Mouse (Mus musculus) left cerebral cortex, postnatal 36 days (tissue): ENCODE data around the gene Ston1. TPM values are rescaled to one million over a fixed set of nuclear protein-coding genes. Genes with fewer than 3 reads are reported as not detected.

Experiments
- DNase-seq, 2 experiments: peaks; one replicate each; pipeline ENCODE4 v3.0.0; 2021 to 2022; ENCODE audit warnings: low spot score in 2 of 2, mixed read lengths in 1 of 2
- intact Hi-C: fragments of 180-260 bp; cut with DNase I; formaldehyde crosslinking; loops from one replicate; pipeline ENCODE4 v1.15.1; 2025
- total RNA-seq, 2 experiments: library from RNA; stranded (reverse); gene quantifications; 2 replicates each; pipeline ENCODE4 v1.2.3; 2021

Gene Ston1
- 1 to 10 TPM; 5.8 to 6.2 TPM for total RNA-seq

GRCm38 (mm10) chr17:88597222-88598055 lies at the start of gene Ston1:
Ston1 (plus strand) TSS chr17:88597684.
- intact Hi-C loops = loop anchor here (5.0 kb wide), 1 partner anchor 35 kb away; no protein-coding TSS in a partner anchor
- DNase-seq = peak; percentile 75 to 81

GRCm38 (mm10) chr17:88549411-88550191 lies 47.9 kb upstream of the Ston1 start:
- intact Hi-C loops = no loop called here
- DNase-seq = no peak

- DNase-seq = no peak
- intact Hi-C loops = no loop called here
Measured at GRCm38 (mm10) chr17:88550351-88550750, 47.1 kb upstream of the Ston1 start.

DNA sequence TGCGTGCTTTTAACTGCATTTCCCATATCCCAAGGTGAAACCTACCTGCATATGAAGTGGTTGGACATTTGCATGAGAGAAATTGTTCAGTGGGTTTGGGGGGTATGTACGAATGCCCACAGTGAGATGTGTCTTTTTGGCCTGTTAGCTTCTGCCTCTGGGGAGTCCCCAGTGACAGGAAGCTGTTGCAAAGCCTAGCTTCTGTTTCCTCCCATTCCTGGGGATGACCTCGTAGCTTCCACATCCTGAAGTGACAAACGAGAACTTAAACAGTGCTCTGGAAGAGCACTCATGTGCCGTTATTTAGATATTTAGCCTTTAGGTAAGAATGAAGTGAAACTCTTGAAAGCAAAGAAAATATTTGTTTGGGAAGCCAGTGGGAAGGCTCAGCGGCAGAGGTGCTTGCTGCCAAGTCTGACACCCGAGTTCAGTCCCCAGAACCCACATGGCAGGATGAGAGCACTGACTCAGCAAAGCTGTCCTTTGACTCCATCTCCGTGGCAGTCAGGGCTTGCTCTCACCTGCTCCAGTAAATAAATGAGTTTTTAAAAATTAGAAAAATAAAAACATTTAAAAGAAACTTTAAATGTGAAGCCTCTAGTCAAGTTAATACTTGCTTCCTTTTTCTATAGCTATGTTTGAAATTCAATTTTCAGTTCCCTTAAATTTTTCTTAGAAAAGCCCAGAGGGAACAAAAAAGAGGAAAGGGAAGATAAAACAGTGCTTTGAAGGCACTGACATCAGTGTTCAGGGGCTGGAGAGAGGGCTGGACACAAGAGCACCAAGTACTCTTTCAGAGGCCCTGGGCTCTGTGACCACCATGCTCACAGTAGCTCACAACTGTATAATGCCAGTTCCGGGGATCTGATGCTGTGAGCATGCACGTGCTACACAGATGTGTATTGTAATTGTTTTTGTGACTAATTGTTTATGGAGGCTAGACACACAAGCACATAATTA lies 46.2 kb upstream of the Ston1 start:
- DNase-seq = no peak
- intact Hi-C loops = no loop called here

GRCm38 (mm10) chr17:88552556-88552955 lies 44.9 kb upstream of the Ston1 start:
- intact Hi-C loops = no loop called here
- DNase-seq = no peak

- intact Hi-C loops = no loop called here
- DNase-seq = no peak
Measured at GRCm38 (mm10) chr17:88553001-88553449, 44.5 kb upstream of the Ston1 start.

GRCm38 (mm10) chr17:88553473-88554087 lies 43.9 kb upstream of the Ston1 start:
- intact Hi-C loops = no loop called here
- DNase-seq = no peak

GRCm38 (mm10) chr17:88556176-88556575 lies 41.3 kb upstream of the Ston1 start:
- no peak for DNase-seq
- intact Hi-C loops = no loop called here

GRCm38 (mm10) chr17:88556688-88557087 lies 40.8 kb upstream of the Ston1 start:
- intact Hi-C loops = no loop called here
- no peak for DNase-seq

DNA sequence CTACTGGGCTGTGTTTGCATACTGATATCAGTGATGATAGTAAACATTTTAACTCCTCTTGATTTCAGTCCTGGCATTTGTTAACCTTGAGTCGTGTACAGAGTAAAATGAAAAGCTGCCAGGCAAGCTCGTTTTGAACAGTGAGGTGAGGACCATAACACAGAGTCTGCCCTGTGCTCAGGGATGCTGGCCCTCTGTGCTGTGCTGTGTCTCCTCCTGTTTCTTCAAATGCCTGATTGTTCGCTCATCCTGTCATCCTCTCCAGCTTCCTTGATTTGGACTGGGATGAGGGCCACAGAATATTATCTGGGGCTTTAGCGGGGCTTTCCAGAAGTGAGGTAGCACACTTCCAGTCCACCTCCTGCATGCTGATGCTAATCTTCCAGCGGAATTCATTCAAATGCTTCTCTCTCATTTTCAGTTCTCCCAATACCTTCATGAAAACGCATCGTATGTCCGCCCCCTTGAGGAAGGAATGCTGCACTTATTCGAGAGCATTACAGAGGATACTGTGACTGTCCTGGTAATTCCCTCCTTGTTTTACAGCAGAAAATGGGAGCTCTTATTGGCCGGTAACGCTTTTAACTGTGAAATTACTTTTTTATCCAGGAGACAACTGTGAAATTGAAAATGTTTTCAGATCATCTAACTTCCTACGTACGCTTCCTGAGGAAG lies 39.2 kb upstream of the Ston1 start:
- peak in 1 of 2 experiments; percentile 59 for DNase-seq
- intact Hi-C loops = no loop called here

DNA sequence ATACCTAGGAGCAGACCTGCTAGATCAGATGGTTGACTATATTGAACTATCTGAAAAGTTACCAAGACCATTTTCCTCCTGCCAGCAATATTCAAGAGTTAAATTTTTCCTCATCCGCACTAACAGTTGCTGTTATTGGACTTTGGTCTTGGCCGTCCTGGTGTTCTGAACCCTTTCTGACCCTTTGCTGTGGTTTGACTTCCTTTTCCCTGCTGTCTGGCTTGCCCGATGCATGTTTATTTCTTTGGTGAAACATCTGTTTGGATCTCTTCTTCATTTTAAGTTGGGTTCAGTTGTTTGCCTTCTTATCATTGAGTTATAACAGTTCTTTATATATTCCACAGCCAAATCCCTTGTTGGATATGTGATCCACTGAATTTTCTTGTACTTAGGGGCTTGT lies 33.9 kb upstream of the Ston1 start:
- DNase-seq = no peak
- intact Hi-C loops = no loop called here

DNA sequence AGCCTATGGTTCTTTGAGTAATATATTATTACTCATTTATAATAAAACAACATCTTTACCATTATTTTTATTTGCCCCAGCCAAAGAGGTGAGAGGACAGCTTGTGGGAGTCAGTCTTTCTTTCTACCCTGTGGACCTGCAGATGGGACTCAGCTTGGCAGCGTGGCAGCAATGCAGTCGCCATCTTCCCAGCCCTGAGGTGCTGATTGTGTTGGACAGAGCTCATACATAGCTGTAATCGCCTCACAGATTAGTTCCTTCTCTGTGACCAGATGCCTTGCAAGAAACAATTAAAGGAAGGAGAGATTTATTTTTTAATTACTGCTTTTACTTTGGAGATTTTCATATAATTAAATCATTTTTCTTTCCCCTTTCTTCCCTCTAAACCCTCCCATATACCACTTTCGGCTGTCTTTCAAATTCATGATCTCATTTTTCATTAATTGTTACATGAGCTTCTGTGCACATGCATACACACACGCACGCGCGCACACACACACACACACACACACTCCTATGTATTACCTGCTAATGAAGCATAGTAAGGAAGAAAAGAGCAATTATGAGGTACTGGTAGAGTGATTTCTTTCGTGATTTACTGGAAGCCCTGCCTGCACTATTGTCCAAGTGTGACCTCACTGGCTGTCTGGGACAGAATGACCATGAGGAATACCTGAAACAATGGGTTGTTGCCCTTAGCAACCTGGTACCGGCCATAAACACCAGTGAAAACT lies 27.5 kb upstream of the Ston1 start:
- intact Hi-C loops = no loop called here
- no peak for DNase-seq

GRCm38 (mm10) chr17:88570784-88571183 lies 26.7 kb upstream of the Ston1 start:
- DNase-seq = no peak
- intact Hi-C loops = no loop called here

GRCm38 (mm10) chr17:88574811-88575210 lies 22.7 kb upstream of the Ston1 start:
- intact Hi-C loops = no loop called here
- DNase-seq = no peak

DNA sequence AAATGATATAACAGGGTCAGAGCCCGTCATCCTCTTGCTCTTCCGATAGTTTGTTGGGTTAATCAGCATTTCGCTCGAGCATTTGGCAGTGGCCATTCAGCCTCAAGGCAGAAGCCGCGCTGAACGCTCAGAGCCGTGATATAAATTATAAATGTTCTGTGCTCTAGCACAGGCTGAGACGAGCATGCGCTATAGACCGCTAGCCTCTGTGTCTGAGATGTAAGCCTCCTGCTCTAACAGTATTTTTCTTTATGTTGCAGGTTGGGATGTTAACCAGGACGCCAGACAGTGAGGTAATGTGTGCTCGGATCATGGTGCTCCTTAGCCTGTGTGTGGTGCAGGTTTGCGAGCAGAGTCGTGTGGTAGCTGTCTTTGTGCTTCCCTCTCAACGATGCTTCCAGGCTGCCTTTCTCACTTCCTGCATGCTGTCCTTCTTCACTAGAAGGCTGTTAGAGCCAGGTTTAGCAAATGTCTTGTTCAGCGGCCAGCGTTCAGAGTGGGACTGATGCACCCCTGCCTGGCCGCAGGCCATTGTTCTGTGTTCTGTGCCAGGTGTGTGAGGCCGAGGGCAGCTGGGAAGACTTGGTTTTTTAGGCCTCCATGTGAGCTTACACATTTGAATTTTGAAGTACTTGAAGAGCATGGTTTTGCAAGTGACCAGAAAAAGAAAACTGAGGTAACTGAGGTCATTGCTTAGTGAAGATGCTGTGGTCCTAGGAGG lies 18.8 kb upstream of the Ston1 start:
- intact Hi-C loops = no loop called here

GRCm38 (mm10) chr17:88580556-88580955 lies 16.9 kb upstream of the Ston1 start:
- no peak for DNase-seq
- intact Hi-C loops = no loop called here

More for the DNA sequence above, 18.8 kb upstream of the Ston1 start:
- DNase-seq = no peak

DNA sequence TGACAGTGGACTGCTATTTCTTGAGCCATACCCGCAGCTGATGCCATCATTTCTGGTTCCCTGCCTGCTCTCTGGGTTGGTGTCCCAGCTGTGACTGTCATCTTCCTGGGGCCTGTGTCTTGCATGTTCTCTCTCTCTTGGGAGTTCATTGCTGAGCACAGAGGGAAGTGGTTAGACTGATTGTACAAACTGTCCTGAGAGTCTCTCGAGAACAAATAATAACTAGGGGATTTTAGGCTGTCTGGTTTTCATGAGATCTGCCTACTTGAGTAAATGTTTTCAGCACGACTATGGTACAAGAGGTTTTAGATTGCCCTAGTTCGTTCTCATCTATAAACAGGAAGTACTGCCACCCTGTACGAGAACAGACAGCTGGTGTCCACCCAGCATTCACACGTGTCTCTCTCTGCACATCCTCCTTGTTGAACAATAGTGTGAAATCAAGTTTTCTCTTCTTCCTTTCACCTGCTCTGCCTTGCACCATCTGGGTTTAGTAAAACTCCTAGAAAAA lies 15.9 kb upstream of the Ston1 start:
- intact Hi-C loops = no loop called here
- DNase-seq = no peak
